Mouse (Mus musculus): ENCODE results near the gene Vamp2.

The Vamp2 gene

GRCm38 (mm10) chr11:69099177-69099914, 11.1 kb downstream of the Vamp2 start:
- DNase-seq (ENCODE audit: low spot score in 2 of 2): peak in 1 of 2 experiments; percentile 53

DNA sequence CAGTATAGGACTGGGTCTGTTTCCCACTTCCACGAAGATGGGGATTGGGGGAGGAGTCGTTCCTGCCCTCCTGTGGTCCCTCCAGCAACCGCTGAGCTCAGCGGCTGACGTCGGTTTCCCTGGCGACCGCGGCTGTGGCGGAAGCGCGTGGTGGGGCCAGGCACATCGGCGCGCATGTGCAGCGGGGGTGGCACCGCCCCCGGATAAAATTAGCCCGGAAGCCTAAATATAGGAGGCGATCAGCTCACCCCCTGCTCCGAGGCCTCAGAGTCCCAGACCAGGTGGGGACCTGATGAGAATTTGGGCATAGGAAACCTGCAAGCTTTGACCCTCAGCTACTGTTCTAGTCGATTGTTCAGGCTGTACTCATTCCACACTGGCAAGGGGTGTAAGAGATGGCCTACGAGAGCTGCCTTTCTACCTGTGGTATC, 11.6 kb downstream of the Vamp2 start:
- peak; percentile 93 to 95 for DNase-seq (ENCODE audit: low spot score in 2 of 2)

DNA sequence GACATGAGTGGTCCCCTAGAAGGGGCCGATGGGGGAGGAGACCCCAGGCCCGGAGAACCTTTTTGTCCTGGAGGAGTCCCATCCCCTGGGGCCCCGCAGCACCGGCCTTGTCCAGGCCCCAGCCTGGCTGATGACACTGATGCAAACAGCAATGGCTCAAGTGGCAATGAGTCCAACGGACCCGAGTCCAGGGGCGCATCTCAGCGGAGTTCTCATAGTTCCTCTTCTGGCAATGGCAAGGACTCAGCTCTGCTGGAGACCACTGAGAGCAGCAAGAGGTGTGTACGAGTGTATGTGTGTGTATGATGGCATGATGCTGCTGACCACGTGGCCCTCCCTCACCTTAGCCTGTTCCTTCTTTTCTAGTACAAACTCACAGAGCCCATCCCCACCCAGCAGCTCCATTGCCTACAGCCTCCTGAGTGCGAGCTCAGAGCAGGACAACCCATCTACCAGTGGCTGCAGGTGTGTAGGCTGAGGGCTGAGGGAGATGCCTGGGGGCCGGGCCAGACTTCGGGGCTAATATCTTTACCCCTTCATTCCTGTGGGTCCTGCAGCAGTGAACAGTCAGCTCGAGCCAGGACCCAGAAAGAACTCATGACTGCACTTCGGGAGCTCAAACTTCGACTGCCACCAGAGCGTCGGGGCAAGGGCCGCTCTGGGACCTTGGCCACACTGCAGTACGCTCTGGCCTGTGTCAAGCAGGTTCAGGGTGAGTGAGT, 12.5 kb downstream of the Vamp2 start:
- DNase-seq (ENCODE audit: low spot score in 2 of 2): no peak

DNA sequence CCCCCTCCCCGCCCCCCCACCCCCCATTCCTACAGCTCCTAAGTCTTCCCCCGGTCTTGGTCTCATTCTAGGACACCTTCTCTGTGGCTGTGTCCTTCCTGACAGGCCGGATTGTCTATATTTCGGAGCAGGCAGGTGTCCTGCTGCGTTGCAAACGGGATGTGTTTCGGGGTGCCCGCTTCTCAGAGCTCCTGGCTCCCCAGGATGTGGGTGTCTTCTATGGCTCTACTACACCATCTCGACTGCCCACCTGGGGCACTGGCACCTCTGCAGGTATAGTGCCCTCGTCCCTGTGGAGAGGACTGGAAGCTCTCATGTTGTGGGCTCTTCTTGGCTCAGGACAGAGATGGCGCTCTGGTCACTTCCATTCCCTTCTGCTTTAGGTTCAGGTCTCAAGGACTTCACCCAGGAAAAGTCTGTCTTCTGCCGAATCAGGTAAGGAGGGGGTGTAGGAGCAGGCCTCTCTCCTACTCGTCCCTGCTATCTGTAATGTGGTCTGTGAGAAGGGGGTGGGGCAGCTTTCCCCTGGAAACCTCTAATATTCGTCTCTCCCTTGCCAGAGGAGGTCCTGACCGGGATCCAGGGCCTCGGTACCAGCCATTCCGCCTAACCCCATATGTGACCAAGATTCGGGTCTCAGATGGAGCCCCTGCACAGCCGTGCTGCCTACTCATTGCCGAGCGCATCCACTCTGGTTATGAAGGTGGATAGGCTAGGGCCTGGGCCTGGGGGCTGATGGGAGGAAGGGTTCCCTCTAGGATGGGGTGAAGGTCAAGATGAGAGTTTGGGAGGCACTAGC, 13.5 kb downstream of the Vamp2 start:
- DNase-seq (ENCODE audit: low spot score in 2 of 2): peak in 1 of 2 experiments; percentile 3

DNA sequence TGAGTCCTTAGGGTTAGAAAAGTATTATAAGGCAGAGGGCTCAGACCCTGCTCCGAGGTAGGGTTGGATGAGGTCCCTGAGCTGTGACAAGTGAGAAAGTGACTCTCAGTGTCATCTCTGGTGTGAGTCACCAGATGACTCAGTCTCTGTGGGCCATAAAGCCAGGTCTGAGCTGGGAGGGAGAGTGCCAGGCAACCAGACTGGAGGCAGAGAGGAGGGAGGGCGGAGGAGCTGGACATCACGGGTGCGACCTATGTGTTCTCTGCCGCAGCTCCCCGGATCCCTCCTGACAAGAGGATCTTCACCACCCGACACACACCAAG, 14.1 kb downstream of the Vamp2 start:
- peak in 1 of 2 experiments; percentile 6 for DNase-seq (ENCODE audit: low spot score in 2 of 2)

DNA sequence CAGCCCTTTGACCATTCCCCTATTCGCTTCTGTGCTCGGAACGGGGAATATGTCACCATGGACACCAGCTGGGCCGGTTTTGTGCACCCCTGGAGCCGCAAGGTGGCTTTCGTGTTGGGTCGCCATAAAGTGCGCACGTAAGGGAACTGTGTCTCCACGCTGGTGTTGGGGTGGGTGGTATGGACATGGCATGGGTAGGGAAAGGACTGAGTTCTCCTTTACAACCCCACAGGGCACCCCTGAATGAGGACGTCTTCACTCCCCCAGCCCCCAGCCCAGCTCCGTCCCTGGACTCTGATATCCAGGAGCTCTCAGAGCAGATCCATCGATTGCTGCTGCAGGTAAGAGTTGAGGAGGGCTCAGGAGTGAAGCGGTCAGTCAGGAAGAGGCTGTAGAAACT, 14.8 kb downstream of the Vamp2 start:
- no peak for DNase-seq (ENCODE audit: low spot score in 2 of 2)

GRCm38 (mm10) chr11:69103531-69104435, 15.5 kb downstream of the Vamp2 start:
- no peak for DNase-seq (ENCODE audit: low spot score in 2 of 2)

DNA sequence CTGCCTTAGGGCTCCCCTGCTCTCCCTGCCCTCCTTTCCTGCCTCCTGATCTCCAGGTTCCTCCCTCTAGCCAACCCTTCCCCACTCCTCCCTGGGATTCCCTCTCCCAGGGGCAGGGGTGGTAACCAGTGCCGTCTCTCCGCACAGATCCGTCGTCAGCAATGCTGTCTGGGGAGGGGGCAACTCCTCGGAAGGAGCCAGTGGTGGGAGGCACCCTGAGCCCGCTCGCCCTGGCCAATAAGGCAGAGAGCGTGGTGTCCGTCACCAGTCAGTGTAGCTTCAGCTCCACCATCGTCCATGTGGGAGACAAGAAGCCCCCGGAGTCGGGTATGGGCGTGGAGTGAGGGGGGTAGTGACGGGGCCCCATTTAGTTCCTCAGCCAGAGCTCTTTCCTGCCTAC, 16.2 kb downstream of the Vamp2 start:
- DNase-seq (ENCODE audit: low spot score in 2 of 2): no peak

DNA sequence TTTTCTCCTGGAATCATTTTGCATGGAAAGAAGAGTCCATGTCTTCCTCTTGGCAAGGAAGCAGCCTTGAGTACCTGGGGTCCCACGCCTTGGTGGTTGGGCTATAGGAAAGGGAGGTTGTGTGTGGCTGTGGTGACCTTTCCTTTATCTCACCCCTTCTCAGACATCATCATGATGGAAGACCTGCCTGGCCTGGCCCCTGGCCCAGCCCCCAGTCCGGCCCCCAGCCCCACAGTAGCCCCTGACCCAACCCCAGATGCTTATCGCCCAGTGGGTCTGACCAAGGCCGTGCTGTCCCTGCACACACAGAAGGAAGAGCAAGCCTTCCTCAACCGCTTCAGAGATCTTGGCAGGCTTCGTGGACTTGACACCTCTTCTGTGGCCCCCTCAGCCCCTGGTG, 16.9 kb downstream of the Vamp2 start:
- DNase-seq (ENCODE audit: low spot score in 2 of 2): no peak

GRCm38 (mm10) chr11:69105796-69106195, 17.5 kb downstream of the Vamp2 start:
- DNase-seq (ENCODE audit: low spot score in 2 of 2): no peak

GRCm38 (mm10) chr11:69106299-69106698, 18.0 kb downstream of the Vamp2 start:
- no peak for DNase-seq (ENCODE audit: low spot score in 2 of 2)

DNA sequence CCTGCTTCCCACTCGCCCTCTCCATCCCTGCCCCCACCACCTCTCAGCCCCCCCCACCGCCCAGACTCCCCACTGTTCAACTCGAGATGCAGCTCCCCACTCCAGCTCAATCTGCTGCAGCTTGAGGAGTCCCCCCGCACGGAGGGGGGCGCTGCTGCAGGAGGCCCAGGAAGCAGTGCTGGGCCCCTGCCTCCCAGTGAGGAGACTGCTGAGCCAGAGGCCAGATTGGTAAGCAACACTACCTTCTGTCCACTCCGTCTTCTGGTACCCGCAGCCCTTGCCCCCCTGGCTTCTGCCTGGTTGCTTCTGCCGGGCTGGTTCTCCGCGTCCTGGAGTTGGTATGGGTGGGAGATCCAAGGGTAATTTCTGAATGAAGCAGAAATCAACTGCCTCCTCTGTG, 18.6 kb downstream of the Vamp2 start:
- DNase-seq (ENCODE audit: low spot score in 2 of 2): no peak

DNA sequence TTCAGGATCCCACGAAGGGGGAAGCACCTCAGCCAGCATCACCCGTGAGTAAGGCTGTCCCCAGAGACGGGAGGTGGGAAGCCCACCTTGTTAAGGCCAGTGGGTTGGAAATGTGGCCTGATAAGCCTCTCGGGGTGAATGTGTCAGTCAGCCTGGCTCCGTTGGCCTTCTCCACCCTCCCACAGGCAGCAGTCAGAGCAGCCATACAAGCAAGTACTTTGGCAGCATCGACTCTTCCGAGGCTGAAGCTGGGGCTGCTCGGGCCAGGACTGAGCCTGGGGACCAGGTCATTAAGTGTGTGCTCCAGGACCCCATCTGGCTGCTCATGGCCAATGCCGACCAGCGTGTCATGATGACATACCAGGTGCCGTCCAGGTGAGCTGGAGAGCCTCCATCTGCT, 19.4 kb downstream of the Vamp2 start:
- no peak for DNase-seq (ENCODE audit: low spot score in 2 of 2)

- no peak for DNase-seq (ENCODE audit: low spot score in 2 of 2)
Observed at GRCm38 (mm10) chr11:69108223-69108622, 19.9 kb downstream of the Vamp2 start.

DNA sequence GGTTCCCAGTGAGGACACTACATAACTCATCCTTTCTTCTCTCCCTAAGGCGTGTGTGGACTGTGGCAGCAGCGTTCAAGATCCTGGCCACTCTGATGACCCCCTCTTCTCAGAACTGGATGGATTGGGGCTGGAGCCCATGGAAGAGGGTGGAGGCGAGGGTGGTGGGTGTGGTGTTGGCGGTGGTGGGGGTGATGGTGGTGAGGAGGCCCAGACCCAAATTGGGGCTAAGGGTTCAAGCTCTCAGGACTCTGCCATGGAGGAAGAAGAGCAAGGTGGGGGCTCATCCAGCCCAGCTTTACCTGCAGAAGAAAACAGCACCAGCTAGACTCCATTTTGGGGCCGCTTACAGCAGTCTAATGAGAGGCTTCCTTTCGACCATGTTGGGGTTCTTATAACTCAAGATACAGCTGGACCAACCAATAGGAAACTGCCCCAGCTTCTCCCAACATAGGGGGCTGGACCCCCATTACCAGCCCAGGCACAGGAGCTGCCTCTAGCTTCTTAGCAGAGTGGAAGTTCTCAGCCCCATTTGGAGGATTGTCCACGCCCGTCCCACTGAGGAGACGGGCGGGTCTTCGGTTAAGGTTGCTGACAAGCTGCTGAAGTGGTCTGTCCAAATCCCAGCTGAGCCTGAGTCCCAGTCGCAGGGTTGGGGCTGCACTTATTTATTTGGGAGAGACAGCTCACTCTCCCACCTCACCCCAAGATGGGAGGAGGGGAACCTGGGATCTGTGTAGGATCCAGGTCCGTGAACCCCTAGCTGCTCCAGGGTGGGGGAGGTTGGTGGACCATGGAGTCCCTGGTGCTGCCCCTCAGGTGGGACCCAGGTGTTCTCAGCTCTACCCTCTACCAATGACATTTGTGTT, 21.0 kb downstream of the Vamp2 start:
- peak in 1 of 2 experiments; percentile 11 for DNase-seq (ENCODE audit: low spot score in 2 of 2)

DNA sequence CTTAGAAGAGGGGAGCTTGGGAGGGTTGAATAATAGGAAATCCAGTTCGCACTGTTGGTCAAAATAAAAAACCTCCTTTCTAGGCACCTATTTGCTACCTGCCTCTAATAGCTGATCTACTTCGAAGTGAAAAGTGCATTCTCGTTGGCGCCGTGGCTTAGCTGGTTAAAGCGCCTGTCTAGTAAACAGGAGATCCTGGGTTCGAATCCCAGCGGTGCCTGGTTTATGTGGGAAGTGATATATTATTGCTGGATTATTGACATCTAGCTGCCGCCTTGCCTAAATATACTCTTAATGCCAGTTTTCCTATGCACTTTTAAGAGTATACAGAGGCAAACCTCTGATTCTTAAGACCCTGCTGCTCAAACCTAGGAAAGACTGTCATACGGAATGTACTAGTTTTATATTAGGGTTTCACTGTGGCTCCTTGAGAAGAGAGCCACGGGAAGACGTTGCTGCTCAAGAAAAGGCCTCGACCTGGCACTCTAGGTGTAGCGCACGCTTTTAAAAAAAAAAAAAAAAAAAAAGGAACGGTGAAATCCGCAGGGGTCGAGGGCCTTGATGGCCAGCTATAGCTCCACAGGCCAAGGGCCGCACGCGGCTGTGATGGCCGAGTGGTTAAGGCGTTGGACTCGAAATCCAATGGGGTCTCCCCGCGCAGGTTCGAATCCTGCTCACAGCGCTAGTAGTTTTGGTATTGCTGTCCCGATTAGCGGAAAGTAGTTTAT, 22.2 kb downstream of the Vamp2 start:
- peak; percentile 87 to 95 for DNase-seq (ENCODE audit: low spot score in 2 of 2)

- peak in 1 of 2 experiments; percentile 25 for DNase-seq (ENCODE audit: low spot score in 2 of 2)
Observed at GRCm38 (mm10) chr11:69111051-69111810, 22.9 kb downstream of the Vamp2 start.

- DNase-seq (ENCODE audit: low spot score in 2 of 2): peak; percentile 19 to 45
Observed at GRCm38 (mm10) chr11:69111865-69112264, 23.6 kb downstream of the Vamp2 start.

DNA sequence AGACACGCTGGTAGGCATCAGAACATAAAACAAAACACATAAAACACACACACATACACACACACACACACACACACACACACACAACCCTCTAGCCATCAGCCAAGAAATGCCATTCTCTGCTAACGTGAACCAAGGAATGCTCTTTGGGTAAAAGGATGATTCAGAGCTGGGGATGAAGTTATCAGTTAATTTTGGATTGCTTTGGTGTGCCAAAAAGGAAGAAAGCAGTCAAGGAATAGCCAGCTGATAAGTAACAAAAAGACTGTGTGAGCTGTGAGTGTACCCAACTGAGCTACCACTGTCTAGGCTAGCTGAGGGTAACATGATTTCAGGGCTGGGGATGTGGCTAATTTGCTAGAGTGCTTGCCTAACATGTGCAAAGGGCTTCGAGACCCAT, 25.7 kb downstream of the Vamp2 start:
- no peak for DNase-seq (ENCODE audit: low spot score in 2 of 2)
